Mouse (Mus musculus) testis, adult 2 months (tissue): ENCODE results near the gene Rbm19. TPM values are rescaled to one million over a fixed set of nuclear protein-coding genes. Genes with fewer than 3 reads are reported as not detected.
A peak's percentile ranks its signal among the peaks of the same experiment; 100 is the strongest.

ENCODE experiments used
- H3K27ac ChIP-seq: fragments of 200-500 bp; 2 replicates; pipeline ENCODE4 v1.5.1; 2012; ENCODE audit warnings: low read depth, low read length; ENCODE audit not compliant: control insufficient read depth, insufficient read depth
- H3K27me3 ChIP-seq: fragments of 200-500 bp; 2 replicates; pipeline ENCODE4 v1.6.1; 2012; ENCODE audit warnings: mild to moderate bottlenecking, low read length, moderate library complexity; ENCODE audit not compliant: control insufficient read depth, insufficient read depth
- H3K36me3 ChIP-seq: fragments of 200-500 bp; 2 replicates; pipeline ENCODE4 v1.6.1; 2012; ENCODE audit warnings: mild to moderate bottlenecking, low read length; ENCODE audit not compliant: control insufficient read depth, insufficient read depth
- H3K4me1 ChIP-seq: fragments of 200-500 bp; 2 replicates; pipeline ENCODE4 v1.6.1; 2012; ENCODE audit warnings: low read length; ENCODE audit not compliant: control insufficient read depth, insufficient read depth
- H3K4me3 ChIP-seq: fragments of 200-500 bp; 2 replicates; pipeline ENCODE4 v1.5.1; 2012; ENCODE audit warnings: low read depth, mild to moderate bottlenecking, low read length, moderate library complexity, mixed read lengths; ENCODE audit not compliant: control insufficient read depth
- CTCF ChIP-seq: fragments of 200-500 bp; IDR thresholded peaks from 2 replicates; pipeline ENCODE4 v1.5.1; 2012; ENCODE audit warnings: low read depth, mild to moderate bottlenecking, inconsistent platforms, low read length, moderate library complexity; ENCODE audit not compliant: control insufficient read depth, insufficient read depth, insufficient replicate concordance
- POLR2A ChIP-seq: fragments of 200-500 bp; IDR thresholded peaks from 2 replicates; pipeline ENCODE4 v1.6.1; 2012; ENCODE audit warnings: low read depth, mild to moderate bottlenecking, inconsistent platforms, low read length, moderate library complexity; ENCODE audit not compliant: control insufficient read depth
- polyA plus RNA-seq: library from polyadenylated mRNA; depleted of rRNA; stranded (reverse); fragments of >200 nt; gene quantifications from 2 replicates; pipeline ENCODE4 v1.2.3, GENCODE M21; 2012

Gene Rbm19
- polyA plus RNA-seq, 1 experiment: 11.8 TPM

GRCm38 (mm10) chr5:120134000-120134399 is 17.7 kb downstream of the Rbm19 start:
- H3K36me3 ChIP-seq: no peaks in the 10 kb centered on the region
- TF ChIP-seq CTCF (peak; percentile 89), POLR2A (no peak)
- H3K4me3 ChIP-seq: no peak overlapping the region

GRCm38 (mm10) chr5:120135337-120135736 is 19.1 kb downstream of the Rbm19 start:
- Histone ChIP-seq H3K27ac (no peak overlapping the region), H3K4me3 (no peak overlapping the region), H3K4me1 (no peaks in the 10 kb centered on the region), H3K27me3 (no peaks in the 10 kb centered on the region), H3K36me3 (no peaks in the 10 kb centered on the region)
- TF ChIP-seq POLR2A (no peak), CTCF (0 out of 2 replicates have a peak, but pooled peaks have one; percentile 2)

More at GRCm38 (mm10) chr5:120134000-120134399, 17.7 kb downstream of the Rbm19 start:
- Histone ChIP-seq H3K27me3 (no peaks in the 10 kb centered on the region), H3K4me1 (no peaks in the 10 kb centered on the region), H3K27ac (no peak overlapping the region)

- Histone ChIP-seq H3K36me3 (no peaks in the 10 kb centered on the region), H3K27ac (no peak overlapping the region)
- no peak for TF ChIP-seq POLR2A
- TF ChIP-seq CTCF: no peak
These were observed 19.6 kb downstream of the Rbm19 start for GRCm38 (mm10) chr5:120135823-120136222.

DNA sequence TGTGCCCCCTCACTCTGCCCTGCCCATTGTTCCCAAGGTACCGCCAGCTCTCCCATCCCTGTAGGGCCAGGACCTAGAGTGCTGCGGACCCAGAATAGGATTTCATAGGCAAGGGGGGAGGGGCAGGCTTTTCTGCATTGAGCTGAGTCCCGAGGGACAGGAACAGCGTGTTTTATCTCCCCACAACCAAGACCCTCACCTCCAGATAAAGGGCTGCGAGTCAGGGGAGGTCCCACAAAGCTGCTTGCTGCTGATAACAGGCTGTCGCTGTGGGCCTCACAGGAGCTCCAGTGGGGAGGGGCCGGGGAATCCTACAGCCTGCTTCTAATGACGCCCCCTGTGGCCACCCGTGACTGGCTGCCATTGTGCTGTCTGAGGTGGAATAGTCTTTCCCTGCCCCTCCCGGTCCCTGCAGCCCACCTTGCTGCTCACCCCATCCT is 20.0 kb downstream of the Rbm19 start:
- Histone ChIP-seq H3K4me3 (no peak overlapping the region), H3K27me3 (no peaks in the 10 kb centered on the region), H3K4me1 (no peaks in the 10 kb centered on the region), H3K36me3 (no peaks in the 10 kb centered on the region), H3K27ac (no peak overlapping the region)
- TF ChIP-seq POLR2A (no peak), CTCF (no peak)

More at GRCm38 (mm10) chr5:120135823-120136222, 19.6 kb downstream of the Rbm19 start:
- Histone ChIP-seq H3K4me1 (no peaks in the 10 kb centered on the region), H3K27me3 (no peaks in the 10 kb centered on the region), H3K4me3 (no peak overlapping the region)

DNA sequence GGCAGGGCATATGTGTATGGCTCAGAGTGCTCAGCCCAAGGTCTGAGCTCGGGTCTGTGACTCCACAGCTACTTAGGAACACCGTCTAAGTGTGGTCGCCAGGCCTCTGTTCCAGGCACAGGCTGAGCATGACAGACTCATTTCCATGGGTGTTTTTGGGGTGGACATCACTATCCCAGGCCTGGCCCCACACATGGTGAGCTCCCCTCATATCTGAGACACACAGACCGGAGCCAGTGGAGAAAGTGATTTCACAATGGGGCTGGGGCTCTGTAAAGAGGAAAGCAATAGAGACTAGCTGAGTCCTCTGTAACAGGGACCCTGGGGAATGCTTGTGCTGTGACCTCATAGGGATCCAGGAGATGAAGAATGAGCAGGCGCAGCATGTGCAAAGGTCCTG is 20.8 kb downstream of the Rbm19 start:
- H3K4me3 ChIP-seq: no peak overlapping the region
- no peaks in the 10 kb centered on the region for H3K36me3 ChIP-seq
- H3K4me1 ChIP-seq: no peaks in the 10 kb centered on the region
- H3K27ac ChIP-seq: no peak overlapping the region
- H3K27me3 ChIP-seq: no peaks in the 10 kb centered on the region
- TF ChIP-seq CTCF: no peak
- TF ChIP-seq POLR2A: no peak

DNA sequence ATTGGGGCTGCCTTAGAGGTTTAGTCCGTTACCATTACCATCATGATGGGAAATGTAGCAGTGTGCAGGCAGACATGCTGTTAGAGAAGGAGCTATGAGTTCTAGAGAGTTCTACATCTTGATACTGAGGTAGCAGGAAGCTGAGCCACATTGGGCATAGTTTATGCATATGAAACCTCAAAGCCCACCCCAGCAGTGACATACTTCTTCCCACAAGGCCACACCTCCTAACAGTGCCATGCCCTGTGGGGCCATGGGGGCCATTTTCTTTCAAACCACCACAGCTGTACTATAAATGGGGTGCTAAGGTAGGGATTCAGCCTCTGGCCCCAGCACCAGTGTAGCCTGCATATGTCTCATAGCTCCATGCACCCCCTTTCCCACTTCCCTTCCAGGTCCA is 21.6 kb downstream of the Rbm19 start:
- H3K27ac ChIP-seq: no peak overlapping the region
- TF ChIP-seq POLR2A: no peak
- TF ChIP-seq CTCF: no peak
- no peak overlapping the region for H3K4me3 ChIP-seq

DNA sequence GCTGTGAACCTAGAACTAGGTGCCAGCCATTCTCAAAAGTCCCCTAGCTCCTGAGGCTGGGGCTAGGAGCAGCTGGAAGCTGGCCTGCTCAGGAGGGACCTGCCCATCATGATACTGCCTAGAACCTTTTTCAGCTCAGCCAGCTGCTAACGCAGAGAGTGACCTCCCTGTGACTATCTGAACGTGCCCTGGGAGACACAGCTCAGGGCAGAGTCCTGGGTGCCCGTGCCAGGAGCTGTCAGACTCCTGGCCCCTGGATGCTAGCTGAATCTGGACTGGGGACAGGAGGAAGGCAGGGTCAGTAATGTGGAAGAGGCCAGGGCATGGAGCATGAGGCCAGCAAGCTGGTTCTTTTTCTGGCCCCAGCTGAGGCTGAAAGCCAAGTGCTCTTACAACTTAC is 22.1 kb downstream of the Rbm19 start:
- H3K27ac ChIP-seq: no peak overlapping the region
- H3K27me3 ChIP-seq: no peaks in the 10 kb centered on the region
- H3K36me3 ChIP-seq: no peaks in the 10 kb centered on the region
- no peak overlapping the region for H3K4me3 ChIP-seq
- no peak for TF ChIP-seq POLR2A
- no peak for TF ChIP-seq CTCF
- H3K4me1 ChIP-seq: no peaks in the 10 kb centered on the region

More for the DNA sequence above, 21.6 kb downstream of the Rbm19 start:
- Histone ChIP-seq H3K36me3 (no peaks in the 10 kb centered on the region), H3K27me3 (no peaks in the 10 kb centered on the region), H3K4me1 (no peaks in the 10 kb centered on the region)

DNA sequence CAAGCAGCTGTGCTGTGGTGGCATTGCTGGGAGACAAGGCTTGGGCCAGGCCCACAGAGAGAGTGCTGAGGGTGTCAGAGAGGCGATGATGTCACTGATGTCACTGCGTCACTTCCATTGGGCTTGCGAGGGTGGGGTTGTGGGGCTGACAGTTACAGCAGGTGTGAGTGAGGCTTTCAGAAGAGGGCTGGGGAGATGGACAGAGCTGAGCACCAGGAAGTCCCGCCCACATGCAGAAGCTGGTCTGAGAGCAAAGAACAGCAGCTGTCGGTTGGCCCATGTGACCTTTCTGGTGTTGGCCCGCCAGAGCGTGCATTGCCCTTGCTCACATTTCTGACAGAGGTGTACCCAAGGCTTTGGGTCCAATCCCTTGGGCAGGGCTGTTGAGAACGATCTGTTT is 23.0 kb downstream of the Rbm19 start:
- Histone ChIP-seq H3K36me3 (no peaks in the 10 kb centered on the region), H3K4me3 (no peak overlapping the region), H3K27ac (no peak overlapping the region), H3K4me1 (no peaks in the 10 kb centered on the region), H3K27me3 (no peaks in the 10 kb centered on the region)
- TF ChIP-seq POLR2A (no peak), CTCF (no peak)
